Mouse (Mus musculus): ENCODE results near the gene Opa1.

DNA sequence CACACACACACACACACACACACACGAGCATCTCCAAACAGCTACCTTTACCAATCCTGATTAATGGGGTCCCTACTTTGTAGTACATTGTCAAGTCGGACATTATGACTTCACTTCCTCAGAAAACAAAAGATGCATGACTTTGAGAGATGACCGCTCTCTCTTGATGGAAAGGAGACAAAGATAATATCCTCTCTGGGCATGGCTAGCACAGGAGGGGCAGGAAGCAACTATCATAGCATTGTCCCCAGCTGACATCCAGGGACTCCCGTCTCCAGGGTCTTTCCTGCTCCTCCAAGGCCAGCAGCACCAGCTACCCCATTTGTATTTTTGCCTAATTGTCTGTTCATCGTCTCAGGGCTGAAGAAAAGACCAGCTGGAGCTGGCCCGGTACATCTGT is 107.0 kb downstream of the Opa1 start:
- no peak for TF ChIP-seq MYOD1 (IDR thresholded peaks at IDR 0.05; ENCODE audit: control insufficient read depth in 1 of 3, insufficient read length in 2 of 3, low read depth in 2 of 3)
- TF ChIP-seq MYOG (IDR thresholded peaks at IDR 0.05; ENCODE audit: control insufficient read depth in 1 of 3, insufficient read depth in 1 of 3, insufficient read length in 2 of 3, low read depth in 2 of 3) = no peak
- TF ChIP-seq POLR2A (IDR thresholded peaks at IDR 0.05; ENCODE audit: insufficient read length, low read depth) = no peak
- TF ChIP-seq POLR2AphosphoS2 (IDR thresholded peaks at IDR 0.05; ENCODE audit: insufficient read length, low read depth) = no peak
- TF ChIP-seq TCF3 (IDR thresholded peaks at IDR 0.05; ENCODE audit: insufficient read length, low read depth) = no peak
- no peak for TF ChIP-seq CEBPB (IDR thresholded peaks at IDR 0.05; ENCODE audit: insufficient read depth, poor library complexity, severe bottlenecking)
- no peak for TF ChIP-seq TCF12 (IDR thresholded peaks at IDR 0.05; ENCODE audit: insufficient read depth, poor library complexity, severe bottlenecking)

Measured in myocyte (in vitro differentiated cells).